Mouse (Mus musculus) heart, adult 2 months (tissue): ENCODE data around the gene Musk.

Source experiments
- CTCF ChIP-seq: fragments of 200-600 bp; IDR thresholded peaks from 2 replicates; pipeline ENCODE4 v1.8.1; 2022; ENCODE audit warnings: antibody characterized with exemption, mild to moderate bottlenecking, moderate library complexity
- EP300 ChIP-seq: fragments of 200-500 bp; IDR thresholded peaks from 2 replicates; pipeline ENCODE4 v1.6.1; 2011; ENCODE audit warnings: low read depth, low read length, control low read depth; ENCODE audit not compliant: insufficient read depth
- POLR2A ChIP-seq: fragments of 200-500 bp; IDR thresholded peaks from 2 replicates; pipeline ENCODE4 v1.6.1; 2011; ENCODE audit warnings: mild to moderate bottlenecking, low read depth, low read length, control low read depth; ENCODE audit not compliant: insufficient read depth

- TF ChIP-seq EP300 (no peak), CTCF (no peak), POLR2A (no peak)
Measured at GRCm38 (mm10) chr4:58379186-58379585, 93.4 kb downstream of the Musk start.
